Mouse (Mus musculus) E14TG2a.4 (cell line): ENCODE data around the gene Lcn5.

Experiments used
- CTCF ChIP-seq: conservative IDR thresholded peaks from 2 replicates; pipeline ENCODE4 v1.5.1; 2014; ENCODE audit warnings: low read length
- NANOG ChIP-seq: IDR thresholded peaks from 2 replicates; pipeline ENCODE4 v1.6.1; 2014; ENCODE audit warnings: borderline replicate concordance, low read length, mixed read lengths
- POU5F1 ChIP-seq: IDR thresholded peaks from 2 replicates; pipeline ENCODE4 v1.6.1; 2014; ENCODE audit warnings: low read length, borderline replicate concordance

- TF ChIP-seq CTCF: no peak
- TF ChIP-seq POU5F1: no peak
- no peak for TF ChIP-seq NANOG
These were observed 49.1 kb downstream of the Lcn5 start, which contains the start of gene Bmyc for GRCm38 (mm10) chr2:25706643-25707481.
